ENCODE assay signal across 8 mouse cellular contexts in genomic region chr4:134401856-134402570, GRCm38 (mm10). TPM values are rescaled to one million over a fixed set of nuclear protein-coding genes. Genes with fewer than 3 reads are reported as not detected.
DNase-seq lines count a peak whose midpoint lies in the region; ATAC-seq and TF ChIP-seq lines count a peak whose summit lies in the region.

No protein-coding gene starts in this region.

- no peak for TF ChIP-seq CTCF in thymus, adult 2 months (IDR thresholded peaks at IDR 0.05; ENCODE audit: borderline replicate concordance, control insufficient read depth, extremely low read depth, insufficient read depth, low read length, poor library complexity)

- H3K36me3 ChIP-seq in thymus, adult 2 months (ENCODE audit: control insufficient read depth, insufficient read depth, low read length) = no peaks in the 10 kb centered on the region
- peaks cover 10% of the 10 kb centered on the region; the same call in 1 of the 2 replicates for H3K36me3 ChIP-seq in limb, embryonic 14.5 days (ENCODE audit: control insufficient read depth, insufficient read depth, low read length)
- H3K36me3 ChIP-seq in stomach, embryonic 15.5 days = no peaks in the 10 kb centered on the region

- peak overlapping the region; percentile 4; the same call in 1 of the 2 replicates for H3K27ac ChIP-seq in thymus, adult 2 months (ENCODE audit: control insufficient read depth, insufficient read depth, low read length)
- H3K27ac ChIP-seq in limb, embryonic 14.5 days (replicated peaks; ENCODE audit: low read depth, low read length) = no peak overlapping the region
- peak overlapping the region; percentile 52; the same call in 1 of the 2 replicates for H3K27ac ChIP-seq in stomach, embryonic 15.5 days

- no peak overlapping the region for H3K9ac ChIP-seq in limb, embryonic 14.5 days (ENCODE audit: low read depth, low read length, severe bottlenecking)
- H3K9ac ChIP-seq in stomach, embryonic 15.5 days = no peak overlapping the region

- H3K27me3 ChIP-seq in thymus, adult 2 months (ENCODE audit: control insufficient read depth, insufficient read depth, low read length) = no peaks in the 10 kb centered on the region
- H3K27me3 ChIP-seq in limb, embryonic 14.5 days (ENCODE audit: control insufficient read depth, insufficient read depth, low read length) = no peaks in the 10 kb centered on the region
- H3K27me3 ChIP-seq in stomach, embryonic 15.5 days (replicated peaks) = no peaks in the 10 kb centered on the region

- no peak for TF ChIP-seq POLR2A in thymus, adult 2 months (IDR thresholded peaks at IDR 0.05; ENCODE audit: control insufficient read depth, extremely low read depth, insufficient read depth, low read length, poor library complexity)
- TF ChIP-seq POLR2A in limb, embryonic 14.5 days (IDR thresholded peaks at IDR 0.05; ENCODE audit: borderline replicate concordance, extremely low read depth, insufficient read depth, insufficient read length) = no peak

- peaks cover 30% of the 10 kb centered on the region for H3K4me1 ChIP-seq in thymus, adult 2 months (replicated peaks; ENCODE audit: control insufficient read depth, insufficient read depth, low read length)
- H3K4me1 ChIP-seq in limb, embryonic 14.5 days (ENCODE audit: control insufficient read depth, insufficient read depth, low read length) = peaks cover 16% of the 10 kb centered on the region
- peaks cover 36% of the 10 kb centered on the region for H3K4me1 ChIP-seq in stomach, embryonic 15.5 days

- WGBS in thymus, adult 2 months = 24% methylated on average over 16 of the region's 16 CpGs
- 57% methylated on average over 16 of the region's 16 CpGs for WGBS in limb, embryonic 14.5 days
- 53% methylated on average over 16 of the region's 16 CpGs for WGBS in stomach, embryonic 15.5 days

- H3K4me3 ChIP-seq in thymus, adult 2 months (ENCODE audit: control insufficient read depth, insufficient read depth, low read length) = no peak overlapping the region
- H3K4me3 ChIP-seq in limb, embryonic 14.5 days (replicated peaks; ENCODE audit: low read length) = no peak overlapping the region
- H3K4me3 ChIP-seq in stomach, embryonic 15.5 days (replicated peaks) = peak overlapping the region; percentile 36

- peak overlapping the region; percentile 61 for H3K4me2 ChIP-seq in limb, embryonic 14.5 days (replicated peaks; ENCODE audit: low read depth, low read length, severe bottlenecking)
- H3K4me2 ChIP-seq in stomach, embryonic 15.5 days = peak overlapping the region; percentile 81

- intact Hi-C loops in left cerebral cortex, postnatal 14 days (cut with DNase I) = loop anchor here (5.0 kb wide), 1 partner anchor 35 kb away; no protein-coding TSS in a partner anchor

- peak; percentile 44; the same call in 1 of the 2 replicates for ATAC-seq in limb, embryonic 14.5 days (ENCODE audit: low FRiP score, low read depth)
- ATAC-seq in stomach, embryonic 15.5 days (ENCODE audit: insufficient read depth, low FRiP score, low read depth) = no peak
- no peak for ATAC-seq in erythroblast, adult 5-6 weeks (replicated peaks; ENCODE audit: low FRiP score, poor library complexity, severe bottlenecking)

- peak; percentile 32 for DNase-seq in adrenal gland, postnatal 10 days
- DNase-seq in adrenal gland, postnatal 36 days = no peak
- DNase-seq in thymus, adult 2 months = peak; percentile 28
- DNase-seq in thymus, postnatal 25 days = no peak
- DNase-seq in limb, embryonic 14.5 days (ENCODE audit: low spot score) = peak; percentile 9
- DNase-seq in left cerebral cortex, postnatal 14 days (ENCODE audit: low spot score in 2 of 2) = no peak

- H3K9me3 ChIP-seq in limb, embryonic 14.5 days (ENCODE audit: control insufficient read depth, low read length) = no peaks in the 10 kb centered on the region
- no peaks in the 10 kb centered on the region for H3K9me3 ChIP-seq in stomach, embryonic 15.5 days

RNA-seq across cellular contexts. Expression of gene Pafah2, which starts 5.9 kb away (rescaled TPM):
- 10 to 100 TPM; 20.8 to 22.1 TPM for total RNA-seq in adrenal gland, postnatal 10 days (2021)
- 10 to 100 TPM; 14.7 to 16.0 TPM for total RNA-seq in adrenal gland, postnatal 36 days (2021)
- 12.2 and 12.3 TPM in 2 replicates for polyA plus RNA-seq in thymus, adult 2 months (2012; rRNA removed)
- 25.9 and 30.2 TPM in 2 replicates for polyA plus RNA-seq in limb, embryonic 14.5 days (2012; rRNA removed)
- polyA plus RNA-seq in limb, embryonic 14.5 days (2014; fragmentation: Nextera tagmentation; extraction: Ambion mirVana) = 14.3 and 17.1 TPM in 2 replicates
- polyA plus RNA-seq in stomach, embryonic 15.5 days (2015; fragmentation: Nextera tagmentation; extraction: Ambion mirVana) = 17.8 and 20.9 TPM in 2 replicates
- total RNA-seq in erythroblast, adult 5-6 weeks (2015; ENCODE audit: low replicate concordance) = 3.1 and 3.3 TPM in 2 replicates
- total RNA-seq in erythroblast, adult 5-6 weeks (2017; ENCODE audit: low replicate concordance) = 1.5 and 3.9 TPM in 2 replicates
- 10 to 100 TPM; 10.9 to 12.3 TPM for total RNA-seq in left cerebral cortex, postnatal 14 days (2021)

RNA-seq across cellular contexts. Expression of gene Extl1, which starts 18.4 kb away (rescaled TPM):
- 1 to 10 TPM; 1.1 to 3.1 TPM for total RNA-seq in adrenal gland, postnatal 10 days (2021)
- 1 to 10 TPM; 1.7 to 2.3 TPM for total RNA-seq in adrenal gland, postnatal 36 days (2021)
- polyA plus RNA-seq in thymus, adult 2 months (2012; rRNA removed) = 8.9 and 10.3 TPM in 2 replicates
- 10.0 and 14.2 TPM in 2 replicates for polyA plus RNA-seq in limb, embryonic 14.5 days (2012; rRNA removed)
- polyA plus RNA-seq in limb, embryonic 14.5 days (2014; fragmentation: Nextera tagmentation; extraction: Ambion mirVana) = 7.2 TPM in 2 replicates
- 1.0 and 1.1 TPM in 2 replicates for polyA plus RNA-seq in stomach, embryonic 15.5 days (2015; fragmentation: Nextera tagmentation; extraction: Ambion mirVana)
- total RNA-seq in erythroblast, adult 5-6 weeks (2015; ENCODE audit: low replicate concordance) = not detected in 2 replicates
- 0.42 TPM in 1 of 2 replicates, not detected in the other for total RNA-seq in erythroblast, adult 5-6 weeks (2017; ENCODE audit: low replicate concordance)
- total RNA-seq in left cerebral cortex, postnatal 14 days (2021) = 10 to 100 TPM; 52.3 to 53.7 TPM

RNA-seq across cellular contexts. Expression of gene Slc30a2, which starts 59.0 kb away (rescaled TPM):
- total RNA-seq in adrenal gland, postnatal 10 days (2021) = 10 to 100 TPM; 13.7 to 17.4 TPM
- 10 to 100 TPM; 21.6 to 41.1 TPM for total RNA-seq in adrenal gland, postnatal 36 days (2021)
- polyA plus RNA-seq in thymus, adult 2 months (2012; rRNA removed) = 1.1 and 2.0 TPM in 2 replicates
- polyA plus RNA-seq in limb, embryonic 14.5 days (2012; rRNA removed) = 0.76 and 0.78 TPM in 2 replicates
- 0.21 and 0.54 TPM in 2 replicates for polyA plus RNA-seq in limb, embryonic 14.5 days (2014; fragmentation: Nextera tagmentation; extraction: Ambion mirVana)
- polyA plus RNA-seq in stomach, embryonic 15.5 days (2015; fragmentation: Nextera tagmentation; extraction: Ambion mirVana) = 0.75 and 0.86 TPM in 2 replicates
- not detected in 2 replicates for total RNA-seq in erythroblast, adult 5-6 weeks (2015; ENCODE audit: low replicate concordance)
- not detected in 2 replicates for total RNA-seq in erythroblast, adult 5-6 weeks (2017; ENCODE audit: low replicate concordance)
- total RNA-seq in left cerebral cortex, postnatal 14 days (2021) = under 1 TPM in 1 of 2 experiments, not detected in 1; 0.17 TPM

Comparison
In these comparisons a context has a peak if more than half of its experiments do, and no peak if none do; other contexts are left out.
1. DNase-seq: peak in adrenal gland, postnatal 10 days (single experiment), thymus, adult 2 months (single experiment) and limb, embryonic 14.5 days (single experiment); none in adrenal gland, postnatal 36 days (0 of 2), thymus, postnatal 25 days (single experiment) and left cerebral cortex, postnatal 14 days (0 of 2).
2. RNA of gene Extl1, which starts 18.4 kb away (total RNA-seq): 52.3 to 53.7 TPM in left cerebral cortex, postnatal 14 days; 1.1 to 3.1 TPM in adrenal gland, postnatal 10 days, 1.7 to 2.3 TPM in adrenal gland, postnatal 36 days and 0.42 TPM in erythroblast, adult 5-6 weeks; every median in the first group is over 10 times any median in the second.
3. RNA of gene Slc30a2, which starts 59.0 kb away (total RNA-seq): 21.6 to 41.1 TPM in adrenal gland, postnatal 36 days and 13.7 to 17.4 TPM in adrenal gland, postnatal 10 days; 0.17 TPM in left cerebral cortex, postnatal 14 days and not detected in erythroblast, adult 5-6 weeks; every median in the first group is over 10 times any median in the second.